Mouse (Mus musculus): ENCODE measurements around the gene Fxyd2.

DNA sequence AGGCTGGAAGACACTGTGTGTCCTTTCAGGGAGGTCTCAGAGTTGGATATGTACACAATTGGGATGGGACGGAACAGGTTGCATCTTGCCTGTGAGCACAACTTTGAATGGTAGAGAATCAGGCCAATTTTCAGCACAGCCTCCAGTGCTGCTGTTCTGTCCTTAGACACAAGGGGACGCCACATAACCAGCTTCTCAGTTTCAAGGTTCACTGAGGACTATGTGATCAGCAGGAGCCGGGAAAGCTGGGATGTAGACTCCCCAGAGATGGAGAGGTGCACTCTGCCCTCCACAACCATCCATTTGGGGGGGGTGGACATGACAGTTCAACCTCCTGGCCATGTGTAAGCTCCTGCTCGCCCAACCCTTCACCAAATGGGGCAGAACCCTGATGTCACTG, 16.4 kb downstream of the Fxyd2 start:
- TF ChIP-seq CTCF (IDR thresholded peaks at IDR 0.05; ENCODE audit: borderline replicate concordance, control insufficient read depth, extremely low read depth, insufficient read depth, low read length, poor library complexity) (no peak), POLR2A (IDR thresholded peaks at IDR 0.05; ENCODE audit: control insufficient read depth, extremely low read depth, insufficient read depth, low read length, poor library complexity) (no peak)
